Mouse (Mus musculus): ENCODE measurements at regions not wholly inside any gene's neighbourhood (a gene's known extent, or its start where the extent isn't known, plus 50 kb on each side); places are given as distances from the start of the nearest gene placed in this dataset.

GRCm38 (mm10) chr10:95040258-95040895 lies 95.7 kb upstream of the Plxnc1 start:
- no peak for DNase-seq
- intact Hi-C loops (cut with DNase I), result no loop called here

- intact Hi-C loops (cut with DNase I), result no loop called here
- DNase-seq, result no peak
Observed at GRCm38 (mm10) chr10:95036043-95036697, 91.5 kb upstream of the Plxnc1 start.

- intact Hi-C loops (cut with DNase I), result no loop called here
- DNase-seq, result peak; percentile 11
Observed at GRCm38 (mm10) chr10:95035371-95035770, 90.7 kb upstream of the Plxnc1 start.

GRCm38 (mm10) chr10:95034566-95034965 lies 89.9 kb upstream of the Plxnc1 start:
- intact Hi-C loops (cut with DNase I), result no loop called here
- DNase-seq, result no peak

- intact Hi-C loops (cut with DNase I), result no loop called here
- peak; percentile 29 for DNase-seq
Observed at GRCm38 (mm10) chr10:95032760-95033716, 88.4 kb upstream of the Plxnc1 start.

- intact Hi-C loops (cut with DNase I), result no loop called here
- DNase-seq, result no peak
Observed at GRCm38 (mm10) chr10:95031371-95031770, 86.7 kb upstream of the Plxnc1 start.

- intact Hi-C loops (cut with DNase I), result no loop called here
- DNase-seq, result no peak
Observed at GRCm38 (mm10) chr10:95030801-95031200, 86.2 kb upstream of the Plxnc1 start.

- no peak for DNase-seq
- intact Hi-C loops (cut with DNase I), result no loop called here
Observed at GRCm38 (mm10) chr10:95029554-95029953, 84.9 kb upstream of the Plxnc1 start.

GRCm38 (mm10) chr10:95025569-95026327 lies 81.1 kb upstream of the Plxnc1 start:
- DNase-seq, result no peak
- intact Hi-C loops (cut with DNase I), result no loop called here

- intact Hi-C loops (cut with DNase I), result no loop called here
- no peak for DNase-seq
Observed at GRCm38 (mm10) chr10:95021209-95021608, 76.6 kb upstream of the Plxnc1 start.

GRCm38 (mm10) chr10:95016896-95017295 lies 72.3 kb upstream of the Plxnc1 start:
- no peak for DNase-seq
- intact Hi-C loops (cut with DNase I), result no loop called here

- intact Hi-C loops (cut with DNase I), result no loop called here
Observed at GRCm38 (mm10) chr10:95015298-95015951, 70.8 kb upstream of the Plxnc1 start.

GRCm38 (mm10) chr10:95013946-95014345 lies 69.3 kb upstream of the Plxnc1 start:
- DNase-seq, result peak; percentile 46

More at GRCm38 (mm10) chr10:95015298-95015951, 70.8 kb upstream of the Plxnc1 start:
- peak; percentile 79 for DNase-seq

GRCm38 (mm10) chr10:95013213-95013915 lies 68.7 kb upstream of the Plxnc1 start:
- no peak for DNase-seq

More at GRCm38 (mm10) chr10:95013946-95014345, 69.3 kb upstream of the Plxnc1 start:
- intact Hi-C loops (cut with DNase I), result no loop called here

GRCm38 (mm10) chr10:95010333-95010732 lies 65.7 kb upstream of the Plxnc1 start:
- intact Hi-C loops (cut with DNase I), result no loop called here
- no peak for DNase-seq

More at GRCm38 (mm10) chr10:95013213-95013915, 68.7 kb upstream of the Plxnc1 start:
- intact Hi-C loops (cut with DNase I), result no loop called here

- intact Hi-C loops (cut with DNase I), result loop anchor here (10.0 kb wide), 1 partner anchor 306 kb away; no protein-coding TSS in a partner anchor
- no peak for DNase-seq
Observed at GRCm38 (mm10) chr10:95009081-95009480, 64.4 kb upstream of the Plxnc1 start.

- no peak for DNase-seq
- intact Hi-C loops (cut with DNase I), result loop anchor here (10.0 kb wide), 1 partner anchor 311 kb away; no protein-coding TSS in a partner anchor
Observed at GRCm38 (mm10) chr10:95004065-95004763, 59.6 kb upstream of the Plxnc1 start.

- DNase-seq, result no peak
- intact Hi-C loops (cut with DNase I), result loop anchor here (10.0 kb wide), 1 partner anchor 311 kb away; no protein-coding TSS in a partner anchor
Observed at GRCm38 (mm10) chr10:95003621-95004020, 59.0 kb upstream of the Plxnc1 start.

All from left cerebral cortex, postnatal 4 days (tissue).